Mouse (Mus musculus) adrenal gland, adult 2 months (tissue): ENCODE results near the gene Mtss1l. TPM values are rescaled to one million over a fixed set of nuclear protein-coding genes. Genes with fewer than 3 reads are reported as not detected.
"Not testable (repeated sequence)": the region's sequence is repeated elsewhere in the genome, so short reads cannot be mapped to it uniquely, and the experiment has no call there.

ENCODE experiments used
- DNase-seq: peaks from one replicate; pipeline ENCODE4 v3.0.0; 2021
- polyA plus RNA-seq: library from polyadenylated mRNA; depleted of rRNA; stranded (reverse); fragments of >200 nt; gene quantifications from 2 replicates; pipeline ENCODE4 v1.2.3, GENCODE M21; 2012; rRNA removed
- total RNA-seq, 2 experiments: library from RNA; stranded (reverse); gene quantifications; 2 replicates each; pipeline ENCODE4 v1.2.3; 2021

The Mtss1l gene
- total and polyA plus RNA-seq, 3 experiments: 20.2 to 71.3 (median 20.6) TPM

GRCm38 (mm10) chr8:110779924-110780718 lies 58.8 kb downstream of the Mtss1l start:
- peak; percentile 42 for DNase-seq

GRCm38 (mm10) chr8:110785366-110785765 lies 64.1 kb downstream of the Mtss1l start:
- DNase-seq: no peak

GRCm38 (mm10) chr8:110786501-110786900 lies 65.2 kb downstream of the Mtss1l start:
- not testable (repeated sequence) for DNase-seq

- DNase-seq: peak; percentile 45
These were observed 65.7 kb downstream of the Mtss1l start for GRCm38 (mm10) chr8:110786934-110787333.

GRCm38 (mm10) chr8:110787411-110787954 lies 66.2 kb downstream of the Mtss1l start:
- peak; percentile 50 for DNase-seq

- no peak for DNase-seq
These were observed 67.7 kb downstream of the Mtss1l start for GRCm38 (mm10) chr8:110788981-110789380.

- DNase-seq: no peak
These were observed 68.3 kb downstream of the Mtss1l start for GRCm38 (mm10) chr8:110789571-110789970.

- DNase-seq: no peak
These were observed 69.0 kb downstream of the Mtss1l start for GRCm38 (mm10) chr8:110790270-110790669.

Other genes with a start within 250 kb of the Mtss1l start
- 10 to 100 TPM; 29.8 to 37.5 TPM for gene Vac14, start 102.9 kb upstream of the Mtss1l start, total RNA-seq
- gene Vac14, start 102.9 kb upstream of the Mtss1l start, polyA plus RNA-seq: 40.9 and 47.0 TPM in 2 replicates
- gene Il34, start 84.4 kb downstream of the Mtss1l start, total RNA-seq: 10 to 100 TPM; 42.8 to 63.0 TPM
- 115 and 187 TPM in 2 replicates for gene Il34, start 84.4 kb downstream of the Mtss1l start, polyA plus RNA-seq
- gene Cog4, start 125.1 kb downstream of the Mtss1l start, total RNA-seq: 10 to 100 TPM; 85.3 to 87.0 TPM
- gene Cog4, start 125.1 kb downstream of the Mtss1l start, polyA plus RNA-seq: 21.0 and 21.3 TPM in 2 replicates
- gene Sf3b3, start 125.3 kb downstream of the Mtss1l start, total RNA-seq: 10 to 100 TPM; 64.7 to 65.6 TPM
- gene Sf3b3, start 125.3 kb downstream of the Mtss1l start, polyA plus RNA-seq: 13.2 and 21.1 TPM in 2 replicates
- 10 to 100 TPM in 1 of 2 experiments, 1 to 10 TPM in 1; 6.7 to 11.5 TPM for gene Fuk, start 181.0 kb downstream of the Mtss1l start, total RNA-seq
- 20.4 and 22.0 TPM in 2 replicates for gene Fuk, start 181.0 kb downstream of the Mtss1l start, polyA plus RNA-seq
- 10 to 100 TPM; 14.2 to 29.5 TPM for gene St3gal2, start 198.4 kb downstream of the Mtss1l start, total RNA-seq
- 19.4 and 20.2 TPM in 2 replicates for gene St3gal2, start 198.4 kb downstream of the Mtss1l start, polyA plus RNA-seq